Mouse (Mus musculus): ENCODE data around the gene AI467606. TPM values are rescaled to one million over a fixed set of nuclear protein-coding genes. Genes with fewer than 3 reads are reported as not detected.
A peak's percentile ranks its signal among the peaks of the same experiment; 100 is the strongest.

The AI467606 gene
- polyA plus RNA-seq, 1 experiment: 2.1 TPM

- 90% methylated on average over 4 of the region's 4 CpGs for WGBS
- no peak overlapping the region for H3K27ac ChIP-seq (ENCODE audit: insufficient read depth, low read length)
- TF ChIP-seq CTCF (IDR thresholded peaks at IDR 0.05; ENCODE audit: borderline replicate concordance, insufficient read depth, low read depth, low read length) (no peak), POLR2A (IDR thresholded peaks at IDR 0.05; ENCODE audit: borderline replicate concordance, insufficient read depth, low read length) (no peak)
- H3K4me1 ChIP-seq (ENCODE audit: control insufficient read depth, insufficient read depth, low read length): peaks cover 6% of the 10 kb centered on the region; the same call in 1 of the 2 replicates
- H3K27me3 ChIP-seq (ENCODE audit: control insufficient read depth, insufficient read depth, low read length): no peaks in the 10 kb centered on the region
- DNase-seq: no peak
- no peak overlapping the region for H3K4me3 ChIP-seq (replicated peaks; ENCODE audit: insufficient read depth, low read depth, low read length)
These were observed 8.4 kb downstream of the AI467606 start for GRCm38 (mm10) chr7:127099528-127099927.

- Histone ChIP-seq H3K4me3 (replicated peaks; ENCODE audit: insufficient read depth, low read depth, low read length) (no peak overlapping the region), H3K27me3 (ENCODE audit: control insufficient read depth, insufficient read depth, low read length) (no peaks in the 10 kb centered on the region), H3K4me1 (ENCODE audit: control insufficient read depth, insufficient read depth, low read length) (peaks cover 9% of the 10 kb centered on the region; the same call in 1 of the 2 replicates), H3K27ac (ENCODE audit: insufficient read depth, low read length) (no peak overlapping the region)
- 28% methylated on average over 2 of the region's 2 CpGs for WGBS
- TF ChIP-seq POLR2A (IDR thresholded peaks at IDR 0.05; ENCODE audit: borderline replicate concordance, insufficient read depth, low read length) (no peak), CTCF (IDR thresholded peaks at IDR 0.05; ENCODE audit: borderline replicate concordance, insufficient read depth, low read depth, low read length) (no peak)
- DNase-seq: no peak
These were observed 10.4 kb downstream of the AI467606 start for GRCm38 (mm10) chr7:127101451-127102016.

GRCm38 (mm10) chr7:127102148-127102547 is 11.0 kb downstream of the AI467606 start:
- H3K4me3 ChIP-seq (replicated peaks; ENCODE audit: insufficient read depth, low read depth, low read length): no peak overlapping the region
- H3K27ac ChIP-seq (ENCODE audit: insufficient read depth, low read length): no peak overlapping the region

DNA sequence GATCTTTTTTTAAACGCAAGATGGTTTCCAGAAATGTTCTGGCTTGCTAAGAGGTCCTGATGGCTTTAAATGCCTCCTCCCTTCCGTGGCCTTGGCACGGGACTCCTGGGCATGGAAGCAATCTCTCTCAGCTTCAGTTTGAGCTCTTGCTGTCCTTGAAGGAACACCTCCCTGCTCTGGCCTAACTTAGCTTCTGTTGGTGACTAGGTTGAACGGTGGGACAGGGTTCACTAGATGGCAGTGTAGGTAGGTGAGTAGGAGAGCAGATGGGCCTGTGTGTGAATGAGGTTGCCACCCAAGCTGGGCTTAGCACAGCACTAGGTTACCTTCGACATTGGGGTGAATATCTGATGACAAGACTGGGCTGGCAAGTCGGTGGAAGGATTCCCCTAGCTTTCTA is 12.8 kb downstream of the AI467606 start:
- peaks cover 11% of the 10 kb centered on the region; the same call in 1 of the 2 replicates for H3K4me1 ChIP-seq (ENCODE audit: control insufficient read depth, insufficient read depth, low read length)
- no peak overlapping the region for H3K27ac ChIP-seq (ENCODE audit: insufficient read depth, low read length)
- no peak for DNase-seq
- 44% methylated on average over 6 of the region's 6 CpGs for WGBS
- no peaks in the 10 kb centered on the region for H3K27me3 ChIP-seq (ENCODE audit: control insufficient read depth, insufficient read depth, low read length)
- TF ChIP-seq POLR2A (IDR thresholded peaks at IDR 0.05; ENCODE audit: borderline replicate concordance, insufficient read depth, low read length) (no peak), CTCF (IDR thresholded peaks at IDR 0.05; ENCODE audit: borderline replicate concordance, insufficient read depth, low read depth, low read length) (no peak)
- H3K4me3 ChIP-seq (replicated peaks; ENCODE audit: insufficient read depth, low read depth, low read length): no peak overlapping the region

More at GRCm38 (mm10) chr7:127102148-127102547, 11.0 kb downstream of the AI467606 start:
- TF ChIP-seq CTCF (IDR thresholded peaks at IDR 0.05; ENCODE audit: borderline replicate concordance, insufficient read depth, low read depth, low read length) (no peak), POLR2A (IDR thresholded peaks at IDR 0.05; ENCODE audit: borderline replicate concordance, insufficient read depth, low read length) (no peak)
- Histone ChIP-seq H3K27me3 (ENCODE audit: control insufficient read depth, insufficient read depth, low read length) (no peaks in the 10 kb centered on the region), H3K4me1 (ENCODE audit: control insufficient read depth, insufficient read depth, low read length) (peaks cover 9% of the 10 kb centered on the region; the same call in 1 of the 2 replicates)
- no peak for DNase-seq
- 76% methylated on average over 6 of the region's 6 CpGs for WGBS

GRCm38 (mm10) chr7:127104560-127105332 is 13.6 kb downstream of the AI467606 start:
- peak; percentile 79 for TF ChIP-seq CTCF (IDR thresholded peaks at IDR 0.05; ENCODE audit: borderline replicate concordance, insufficient read depth, low read depth, low read length)
- TF ChIP-seq POLR2A (IDR thresholded peaks at IDR 0.05; ENCODE audit: borderline replicate concordance, insufficient read depth, low read length): no peak
- Histone ChIP-seq H3K27ac (ENCODE audit: insufficient read depth, low read length) (no peak overlapping the region), H3K4me3 (replicated peaks; ENCODE audit: insufficient read depth, low read depth, low read length) (peak overlapping the region; percentile 50), H3K27me3 (ENCODE audit: control insufficient read depth, insufficient read depth, low read length) (no peaks in the 10 kb centered on the region), H3K4me1 (ENCODE audit: control insufficient read depth, insufficient read depth, low read length) (peaks cover 11% of the 10 kb centered on the region; the same call in 1 of the 2 replicates)
- 17% methylated on average over 17 of the region's 17 CpGs for WGBS
- DNase-seq: peak; percentile 83 to 90

GRCm38 (mm10) chr7:127105551-127105950 is 14.4 kb downstream of the AI467606 start:
- peaks cover 17% of the 10 kb centered on the region; the same call in 1 of the 2 replicates for H3K4me1 ChIP-seq (ENCODE audit: control insufficient read depth, insufficient read depth, low read length)
- H3K27me3 ChIP-seq (ENCODE audit: control insufficient read depth, insufficient read depth, low read length): no peaks in the 10 kb centered on the region
- TF ChIP-seq CTCF (IDR thresholded peaks at IDR 0.05; ENCODE audit: borderline replicate concordance, insufficient read depth, low read depth, low read length): no peak
- TF ChIP-seq POLR2A (IDR thresholded peaks at IDR 0.05; ENCODE audit: borderline replicate concordance, insufficient read depth, low read length): no peak
- peak in 1 of 2 experiments; percentile 18 for DNase-seq
- H3K27ac ChIP-seq (ENCODE audit: insufficient read depth, low read length): no peak overlapping the region
- 31% methylated on average over 7 of the region's 7 CpGs for WGBS
- no peak overlapping the region for H3K4me3 ChIP-seq (replicated peaks; ENCODE audit: insufficient read depth, low read depth, low read length)

DNA sequence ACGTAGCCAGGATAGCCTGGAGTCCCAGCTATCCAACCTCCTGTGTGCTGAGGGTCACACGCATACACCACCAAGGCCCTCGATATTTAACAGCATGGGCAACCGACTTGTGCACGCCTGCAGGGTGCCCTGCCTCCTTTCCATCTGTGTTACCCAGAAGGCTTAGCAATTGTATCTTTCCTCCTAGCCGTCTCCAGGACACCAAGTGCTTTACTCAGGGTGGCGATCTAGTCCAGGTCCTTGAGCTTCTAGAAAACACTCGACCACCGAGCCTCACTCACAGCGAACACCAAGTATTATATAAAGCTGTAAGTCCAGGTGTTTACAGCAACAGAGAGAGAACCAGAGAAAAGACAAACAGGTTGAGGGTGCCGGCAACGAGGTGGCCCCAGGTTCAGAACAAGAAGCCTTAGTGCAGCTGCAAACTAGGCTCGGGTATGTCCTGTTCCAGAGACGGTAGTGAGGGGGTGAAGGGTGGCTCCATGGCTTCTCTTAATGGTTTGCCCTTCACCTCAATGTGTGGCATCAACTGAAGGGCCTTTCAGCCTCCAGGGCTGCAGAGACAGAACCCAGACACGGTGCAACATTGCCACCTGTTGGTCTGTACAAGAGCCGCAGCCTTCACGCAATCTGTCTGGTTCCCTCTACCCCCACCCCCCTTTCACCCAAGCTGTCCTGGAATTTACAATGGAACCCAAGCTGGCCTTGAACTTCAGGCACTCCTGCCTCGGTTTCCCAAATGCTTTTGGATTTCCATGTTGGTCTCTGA is 19.3 kb downstream of the AI467606 start:
- peak; percentile 84 to 86 for DNase-seq
- H3K4me3 ChIP-seq (replicated peaks; ENCODE audit: insufficient read depth, low read depth, low read length): no peak overlapping the region
- peaks cover 8% of the 10 kb centered on the region; the same call in 1 of the 2 replicates for H3K4me1 ChIP-seq (ENCODE audit: control insufficient read depth, insufficient read depth, low read length)
- H3K27ac ChIP-seq (ENCODE audit: insufficient read depth, low read length): no peak overlapping the region
- H3K27me3 ChIP-seq (ENCODE audit: control insufficient read depth, insufficient read depth, low read length): no peaks in the 10 kb centered on the region
- WGBS: 30% methylated on average over 18 of the region's 18 CpGs
- TF ChIP-seq POLR2A (IDR thresholded peaks at IDR 0.05; ENCODE audit: borderline replicate concordance, insufficient read depth, low read length) (no peak), CTCF (IDR thresholded peaks at IDR 0.05; ENCODE audit: borderline replicate concordance, insufficient read depth, low read depth, low read length) (peak; percentile 98)
